Mouse (Mus musculus): Measurements from ENCODE around the gene Srpx. TPM values are rescaled to one million over a fixed set of nuclear protein-coding genes. Genes with fewer than 3 reads are reported as not detected.

Gene Srpx
- under 1 TPM in 1 of 2 experiments, not detected in 1; 0.60 TPM for polyA plus RNA-seq (2012; fragmentation: generic; extraction: Trizol)

GRCm38 (mm10) chrX:10117065-10117719 is at the start of gene Srpx:
Gene Srpx (minus strand): TSS chrX:10117709.

Other genes with a start within 250 kb of the Srpx start
- not detected for gene Sytl5, start 232.1 kb downstream of the Srpx start, polyA plus RNA-seq (2012; fragmentation: generic; extraction: Trizol)
- under 1 TPM; 0.05 to 0.65 TPM for gene Rpgr, start 99.2 kb upstream of the Srpx start, polyA plus RNA-seq (2012; fragmentation: generic; extraction: Trizol)
- gene Otc, start 134.6 kb upstream of the Srpx start, polyA plus RNA-seq (2012; fragmentation: generic; extraction: Trizol) = not detected